Mouse (Mus musculus): ENCODE data around the gene Snx30. TPM values are rescaled to one million over a fixed set of nuclear protein-coding genes. Genes with fewer than 3 reads are reported as not detected.

Gene Snx30
- polyA plus RNA-seq (2012; rRNA removed): 6.1 and 7.8 TPM in 2 replicates

GRCm38 (mm10) chr4:59805181-59805967 is at the start of gene Snx30:
Gene Snx30, plus strand, starts transcription at chr4:59805840.
- H3K4me1 ChIP-seq (replicated peaks; ENCODE audit: control insufficient read depth, insufficient read depth, low read length): peaks cover 30% of the 10 kb centered on the region
- H3K36me3 ChIP-seq (ENCODE audit: control insufficient read depth, insufficient read depth, low read length): no peaks in the 10 kb centered on the region
- 7% methylated on average over 45 of the region's 45 CpGs for WGBS
- peak; percentile 72; the same call in 1 of the 2 replicates for TF ChIP-seq POLR2A (IDR thresholded peaks at IDR 0.05; ENCODE audit: control insufficient read depth, extremely low read depth, insufficient read depth, low read length, poor library complexity)
- peak; percentile 63; the same call in 1 of the 2 replicates for TF ChIP-seq CTCF (IDR thresholded peaks at IDR 0.05; ENCODE audit: borderline replicate concordance, control insufficient read depth, extremely low read depth, insufficient read depth, low read length, poor library complexity)
- DNase-seq: peak; percentile 93
- no peaks in the 10 kb centered on the region for H3K27me3 ChIP-seq (ENCODE audit: control insufficient read depth, insufficient read depth, low read length)
- peak within 1 kb of the TSS; percentile 62 for H3K4me3 ChIP-seq (ENCODE audit: control insufficient read depth, insufficient read depth, low read length)
- peak within 1 kb of the TSS; percentile 47 for H3K27ac ChIP-seq (ENCODE audit: control insufficient read depth, insufficient read depth, low read length)

DNA sequence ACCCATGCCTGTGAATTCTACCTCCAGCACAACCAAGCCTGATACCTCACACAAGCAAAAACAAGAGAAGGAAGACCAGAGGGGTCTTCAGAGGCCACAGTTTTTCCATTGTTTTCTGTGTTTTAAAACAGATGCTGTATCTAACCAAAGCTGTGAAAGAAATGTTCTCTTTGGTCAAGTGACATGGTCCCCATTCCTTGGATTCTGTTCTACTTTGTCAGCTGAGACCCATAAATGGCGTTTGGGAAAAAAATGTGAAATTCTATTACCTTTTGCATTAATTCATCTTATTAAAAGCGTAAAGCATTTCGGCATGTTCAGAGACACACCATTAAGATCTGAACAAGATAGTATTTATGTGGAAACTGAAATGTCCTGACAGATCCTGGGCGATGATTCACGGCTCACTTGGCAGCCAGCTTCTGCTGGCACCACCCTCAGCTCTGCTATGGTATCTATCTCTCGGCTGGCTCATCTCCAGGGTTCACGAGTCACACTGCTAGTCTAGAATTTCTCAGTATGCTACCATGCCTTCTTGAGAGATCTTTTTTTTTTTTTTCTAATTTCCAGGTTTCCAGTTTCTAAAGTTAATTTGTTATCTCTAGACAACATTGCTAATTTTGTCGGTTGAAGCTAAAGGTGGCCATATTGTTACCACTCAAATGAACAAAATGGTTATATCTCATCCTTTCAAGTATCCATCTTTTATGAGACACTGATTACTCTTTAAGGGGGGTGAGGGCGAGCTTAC is 49.1 kb upstream of the Snx30 start:
- 93% methylated on average over 9 of the region's 9 CpGs for WGBS
- H3K4me1 ChIP-seq (replicated peaks; ENCODE audit: control insufficient read depth, insufficient read depth, low read length): no peaks in the 10 kb centered on the region
- H3K36me3 ChIP-seq (ENCODE audit: control insufficient read depth, insufficient read depth, low read length): no peaks in the 10 kb centered on the region
- no peaks in the 10 kb centered on the region for H3K27me3 ChIP-seq (ENCODE audit: control insufficient read depth, insufficient read depth, low read length)
- no peak overlapping the region for H3K27ac ChIP-seq (ENCODE audit: control insufficient read depth, insufficient read depth, low read length)
- H3K4me3 ChIP-seq (ENCODE audit: control insufficient read depth, insufficient read depth, low read length): no peak overlapping the region
- TF ChIP-seq CTCF (IDR thresholded peaks at IDR 0.05; ENCODE audit: borderline replicate concordance, control insufficient read depth, extremely low read depth, insufficient read depth, low read length, poor library complexity): no peak
- TF ChIP-seq POLR2A (IDR thresholded peaks at IDR 0.05; ENCODE audit: control insufficient read depth, extremely low read depth, insufficient read depth, low read length, poor library complexity): no peak
- DNase-seq: no peak

DNA sequence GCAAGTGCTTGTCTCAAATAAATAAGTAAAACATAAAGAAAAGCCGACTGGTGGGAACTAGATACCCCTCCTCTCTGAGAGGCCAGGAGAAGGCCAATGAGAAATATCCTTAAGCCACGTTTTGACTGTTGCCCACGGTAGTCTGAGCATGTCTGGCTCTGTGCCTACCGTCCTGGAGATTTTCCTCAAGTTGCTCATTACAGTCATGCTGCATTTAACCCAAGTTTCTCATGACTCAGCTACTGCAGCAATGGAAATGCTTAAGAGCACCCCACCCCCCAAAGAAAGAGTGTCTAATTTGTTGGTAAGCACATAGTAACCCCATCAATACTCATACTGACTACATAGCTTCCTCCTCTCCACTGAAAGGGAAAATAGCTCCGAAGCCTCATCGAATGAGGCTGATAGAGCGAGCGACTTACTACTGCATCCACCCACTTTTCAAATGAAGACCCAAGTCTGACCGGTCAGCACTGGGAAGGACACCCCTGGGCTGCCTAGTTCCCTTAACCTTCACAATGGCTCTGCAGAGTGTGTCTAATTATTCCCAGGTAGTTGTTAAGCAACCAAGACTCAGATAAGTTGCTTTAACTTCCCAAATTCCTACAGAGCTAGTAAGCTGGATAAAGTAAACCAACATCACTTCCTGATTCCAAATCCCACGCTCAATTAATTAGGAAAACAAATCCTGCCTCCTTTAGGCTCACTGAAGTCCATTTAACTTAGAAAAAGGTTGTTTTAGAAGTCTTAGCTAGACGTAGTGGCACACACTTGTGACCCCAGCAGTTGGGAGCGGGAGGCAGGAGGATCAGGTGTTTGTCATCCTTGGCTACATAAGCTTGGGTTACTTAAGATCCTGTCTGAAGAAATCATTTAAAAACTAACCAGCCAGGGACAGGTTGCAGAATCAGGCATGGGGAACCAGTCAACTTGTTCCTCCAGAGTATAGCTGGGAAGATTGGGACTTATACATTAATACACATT is 47.9 kb upstream of the Snx30 start:
- Histone ChIP-seq H3K27ac (ENCODE audit: control insufficient read depth, insufficient read depth, low read length) (no peak overlapping the region; the same call in 1 of the 2 replicates), H3K27me3 (ENCODE audit: control insufficient read depth, insufficient read depth, low read length) (no peaks in the 10 kb centered on the region), H3K4me3 (ENCODE audit: control insufficient read depth, insufficient read depth, low read length) (no peak overlapping the region), H3K4me1 (replicated peaks; ENCODE audit: control insufficient read depth, insufficient read depth, low read length) (no peaks in the 10 kb centered on the region), H3K36me3 (ENCODE audit: control insufficient read depth, insufficient read depth, low read length) (no peaks in the 10 kb centered on the region)
- WGBS: 94% methylated on average over 12 of the region's 12 CpGs
- TF ChIP-seq CTCF (IDR thresholded peaks at IDR 0.05; ENCODE audit: borderline replicate concordance, control insufficient read depth, extremely low read depth, insufficient read depth, low read length, poor library complexity): no peak
- TF ChIP-seq POLR2A (IDR thresholded peaks at IDR 0.05; ENCODE audit: control insufficient read depth, extremely low read depth, insufficient read depth, low read length, poor library complexity): no peak
- no peak for DNase-seq

- no peaks in the 10 kb centered on the region for H3K36me3 ChIP-seq (ENCODE audit: control insufficient read depth, insufficient read depth, low read length)
- DNase-seq: no peak
- H3K27ac ChIP-seq (ENCODE audit: control insufficient read depth, insufficient read depth, low read length): no peak overlapping the region
- no peaks in the 10 kb centered on the region for H3K27me3 ChIP-seq (ENCODE audit: control insufficient read depth, insufficient read depth, low read length)
- no peak overlapping the region for H3K4me3 ChIP-seq (ENCODE audit: control insufficient read depth, insufficient read depth, low read length)
- 94% methylated on average over 4 of the region's 4 CpGs for WGBS
- TF ChIP-seq CTCF (IDR thresholded peaks at IDR 0.05; ENCODE audit: borderline replicate concordance, control insufficient read depth, extremely low read depth, insufficient read depth, low read length, poor library complexity): no peak
- TF ChIP-seq POLR2A (IDR thresholded peaks at IDR 0.05; ENCODE audit: control insufficient read depth, extremely low read depth, insufficient read depth, low read length, poor library complexity): no peak
- H3K4me1 ChIP-seq (replicated peaks; ENCODE audit: control insufficient read depth, insufficient read depth, low read length): 0 out of 2 replicates have a peak, but pooled peaks cover under 1% of the 10 kb centered on the region
Measured at GRCm38 (mm10) chr4:59760016-59760415, 45.6 kb upstream of the Snx30 start.

GRCm38 (mm10) chr4:59760636-59761364 is 44.8 kb upstream of the Snx30 start:
- no peak for DNase-seq
- WGBS: 70% methylated on average over 10 of the region's 10 CpGs

More at GRCm38 (mm10) chr4:59760636-59761364, 44.8 kb upstream of the Snx30 start:
- Histone ChIP-seq H3K27me3 (ENCODE audit: control insufficient read depth, insufficient read depth, low read length) (no peaks in the 10 kb centered on the region), H3K4me1 (replicated peaks; ENCODE audit: control insufficient read depth, insufficient read depth, low read length) (0 out of 2 replicates have a peak, but pooled peaks cover 2% of the 10 kb centered on the region), H3K36me3 (ENCODE audit: control insufficient read depth, insufficient read depth, low read length) (no peaks in the 10 kb centered on the region), H3K4me3 (ENCODE audit: control insufficient read depth, insufficient read depth, low read length) (no peak overlapping the region), H3K27ac (ENCODE audit: control insufficient read depth, insufficient read depth, low read length) (no peak overlapping the region)
- 0 out of 2 replicates have a peak, but pooled peaks have one; percentile 37 for TF ChIP-seq CTCF (IDR thresholded peaks at IDR 0.05; ENCODE audit: borderline replicate concordance, control insufficient read depth, extremely low read depth, insufficient read depth, low read length, poor library complexity)
- TF ChIP-seq POLR2A (IDR thresholded peaks at IDR 0.05; ENCODE audit: control insufficient read depth, extremely low read depth, insufficient read depth, low read length, poor library complexity): no peak
